Mouse (Mus musculus): ENCODE results near the gene Arhgef18. TPM values are rescaled to one million over a fixed set of nuclear protein-coding genes. Genes with fewer than 3 reads are reported as not detected.

The Arhgef18 gene
- 4.0 and 4.4 TPM in 2 replicates for polyA plus RNA-seq (2015; fragmentation: Nextera tagmentation; extraction: Ambion mirVana)

GRCm38 (mm10) chr8:3392771-3393710 is at the start of gene Arhgef18:
Gene Arhgef18, plus strand, starts transcription at chr8:3393006.

GRCm38 (mm10) chr8:3353189-3353810 is 39.5 kb upstream of the Arhgef18 start, which contains the start of gene A430078G23Rik:
Gene A430078G23Rik, plus strand, starts transcription at chr8:3353415.

GRCm38 (mm10) chr8:3467006-3467885 is 74.4 kb downstream of the Arhgef18 start, which contains the start of gene Pex11g:
Gene Pex11g, minus strand, starts transcription at chr8:3467680.

GRCm38 (mm10) chr8:3470562-3470961 is 77.8 kb downstream of the Arhgef18 start, which contains the start of gene Tex45:
Gene Tex45, plus strand, starts transcription at chr8:3470862.

GRCm38 (mm10) chr8:3492901-3493844 is 100.4 kb downstream of the Arhgef18 start, which contains the start of gene Zfp358:
Gene Zfp358, plus strand, starts transcription at chr8:3493138.

GRCm38 (mm10) chr8:3500235-3501090 is 107.7 kb downstream of the Arhgef18 start, which contains the start of gene Mcoln1:
Gene Mcoln1, plus strand, starts transcription at chr8:3500457.

Other genes starting within 250 kb of the Arhgef18 start
- gene Insr, start 113.4 kb upstream of the Arhgef18 start, polyA plus RNA-seq (2015; fragmentation: Nextera tagmentation; extraction: Ambion mirVana), result 17.4 and 20.1 TPM in 2 replicates
- gene A430078G23Rik, start 39.6 kb upstream of the Arhgef18 start, polyA plus RNA-seq (2015; fragmentation: Nextera tagmentation; extraction: Ambion mirVana), result 6.5 and 7.1 TPM in 2 replicates
- gene Pex11g, start 74.7 kb downstream of the Arhgef18 start, polyA plus RNA-seq (2015; fragmentation: Nextera tagmentation; extraction: Ambion mirVana), result 2.7 and 2.9 TPM in 2 replicates
- not detected in 2 replicates for gene Tex45, start 77.9 kb downstream of the Arhgef18 start, polyA plus RNA-seq (2015; fragmentation: Nextera tagmentation; extraction: Ambion mirVana)
- gene Zfp358, start 100.1 kb downstream of the Arhgef18 start, polyA plus RNA-seq (2015; fragmentation: Nextera tagmentation; extraction: Ambion mirVana), result 7.5 and 9.9 TPM in 2 replicates
- gene Mcoln1, start 107.5 kb downstream of the Arhgef18 start, polyA plus RNA-seq (2015; fragmentation: Nextera tagmentation; extraction: Ambion mirVana), result 21.6 and 26.6 TPM in 2 replicates
- gene Pnpla6, start 122.4 kb downstream of the Arhgef18 start, polyA plus RNA-seq (2015; fragmentation: Nextera tagmentation; extraction: Ambion mirVana), result 11.6 and 13.9 TPM in 2 replicates
- gene C330021F23Rik, start 175.0 kb downstream of the Arhgef18 start, polyA plus RNA-seq (2015; fragmentation: Nextera tagmentation; extraction: Ambion mirVana), result 0.13 TPM in 1 of 2 replicates, not detected in the other
- 1.1 and 1.3 TPM in 2 replicates for gene Camsap3, start 194.3 kb downstream of the Arhgef18 start, polyA plus RNA-seq (2015; fragmentation: Nextera tagmentation; extraction: Ambion mirVana)
- gene Xab2, start 228.3 kb downstream of the Arhgef18 start, polyA plus RNA-seq (2015; fragmentation: Nextera tagmentation; extraction: Ambion mirVana), result 31.8 and 33.8 TPM in 2 replicates
- gene Pet100, start 228.5 kb downstream of the Arhgef18 start, polyA plus RNA-seq (2015; fragmentation: Nextera tagmentation; extraction: Ambion mirVana), result 124 TPM in 2 replicates
- 0.21 and 0.26 TPM in 2 replicates for gene Pcp2, start 232.5 kb downstream of the Arhgef18 start, polyA plus RNA-seq (2015; fragmentation: Nextera tagmentation; extraction: Ambion mirVana)
- 67.6 and 74.2 TPM in 2 replicates for gene Stxbp2, start 237.9 kb downstream of the Arhgef18 start, polyA plus RNA-seq (2015; fragmentation: Nextera tagmentation; extraction: Ambion mirVana)

Data from spleen, postnatal 0 days (tissue).